Mouse (Mus musculus) intestine, embryonic 16.5 days (tissue): Measurements from ENCODE around the gene Zfp36l2. TPM values are rescaled to one million over a fixed set of nuclear protein-coding genes. Genes with fewer than 3 reads are reported as not detected.

Source experiments
- ATAC-seq: fragments of 200-750 bp; cut with Nextera tagmentation; 2 replicates; pipeline ENCODE4 v1.8.0; 2017; ENCODE audit warnings: moderate TSS enrichment, moderate library complexity
- H3K27ac ChIP-seq: fragments of 300-500 bp; sonication (generic); 2 replicates; pipeline ENCODE4 v1.5.1; 2014; ENCODE audit warnings: mild to moderate bottlenecking, low read length
- H3K27me3 ChIP-seq: fragments of 300-500 bp; sonication (generic); replicated peaks from 2 replicates; pipeline ENCODE4 v1.6.1; 2014; ENCODE audit warnings: low read length, control low read depth, mixed read lengths; ENCODE audit not compliant: control insufficient read depth, insufficient read depth
- H3K36me3 ChIP-seq: fragments of 300-500 bp; sonication (generic); 2 replicates; pipeline ENCODE4 v1.6.1; 2014; ENCODE audit warnings: low read length, control low read depth; ENCODE audit not compliant: control insufficient read depth, insufficient read depth
- H3K4me1 ChIP-seq: fragments of 300-500 bp; sonication (generic); 2 replicates; pipeline ENCODE4 v1.6.1; 2014; ENCODE audit warnings: low read length, control low read depth, mixed read lengths; ENCODE audit not compliant: control insufficient read depth, insufficient read depth
- H3K4me2 ChIP-seq: fragments of 300-500 bp; sonication (generic); 2 replicates; pipeline ENCODE4 v1.6.1; 2014; ENCODE audit warnings: low read depth, low read length, control low read depth
- H3K4me3 ChIP-seq: fragments of 300-500 bp; sonication (generic); 2 replicates; pipeline ENCODE4 v1.5.1; 2014; ENCODE audit warnings: mild to moderate bottlenecking, low read length
- H3K9ac ChIP-seq: fragments of 300-500 bp; sonication (generic); 2 replicates; pipeline ENCODE4 v1.6.1; 2014; ENCODE audit warnings: low read depth, low read length
- H3K9me3 ChIP-seq: fragments of 300-500 bp; sonication (generic); 2 replicates; pipeline ENCODE4 v1.6.1; 2016; ENCODE audit warnings: low read length, control low read depth; ENCODE audit not compliant: control insufficient read depth
- WGBS: fragments of 180-500 bp; shearing (Covaris S2); extraction: QIAGEN DNeasy Blood & Tissue Kit; methylation state at CpG from one replicate; pipeline ENCODE4 v1.1.7; 2014; 5-methylcytosine and 5-hydroxymethylcytosine counted together
- polyA plus RNA-seq: library from polyadenylated mRNA; unstranded; fragments of >200 nt; fragmentation: Nextera tagmentation; extraction: Ambion mirVana; gene quantifications from 2 replicates; pipeline ENCODE4 v1.2.1, GENCODE M21; 2015

Gene Zfp36l2
- polyA plus RNA-seq, 1 experiment from 2014 or later, result 14.4 TPM

- H3K4me2 ChIP-seq, result no peak overlapping the region
- ATAC-seq, result no peak
- no peak overlapping the region for H3K9ac ChIP-seq
- no peaks in the 10 kb centered on the region for H3K27me3 ChIP-seq
- H3K27ac ChIP-seq, result no peak overlapping the region
- no peaks in the 10 kb centered on the region for H3K36me3 ChIP-seq
- H3K9me3 ChIP-seq, result no peaks in the 10 kb centered on the region
- peaks cover 12% of the 10 kb centered on the region for H3K4me1 ChIP-seq
- 87% methylated on average over 5 of the region's 5 CpGs for WGBS
- no peak overlapping the region for H3K4me3 ChIP-seq
Observed at GRCm38 (mm10) chr17:84201183-84201582, 13.4 kb upstream of the Zfp36l2 start.

- Histone ChIP-seq H3K27me3 (no peaks in the 10 kb centered on the region), H3K4me2 (no peak overlapping the region), H3K9me3 (no peaks in the 10 kb centered on the region), H3K4me1 (peaks cover 6% of the 10 kb centered on the region; the same call in 1 of the 2 replicates), H3K9ac (no peak overlapping the region), H3K27ac (no peak overlapping the region), H3K36me3 (peaks cover 2% of the 10 kb centered on the region; the same call in 1 of the 2 replicates), H3K4me3 (no peak overlapping the region)
- 0 out of 2 replicates have a peak, but pooled peaks have one; percentile 21 for ATAC-seq
- WGBS, result 49% methylated on average over 4 of the region's 4 CpGs
Observed at GRCm38 (mm10) chr17:84197912-84198344, 10.2 kb upstream of the Zfp36l2 start.

- no peak overlapping the region for H3K4me2 ChIP-seq
- no peaks in the 10 kb centered on the region for H3K9me3 ChIP-seq
- no peak overlapping the region for H3K9ac ChIP-seq
- H3K27me3 ChIP-seq, result no peaks in the 10 kb centered on the region
- ATAC-seq, result no peak
- peaks cover 4% of the 10 kb centered on the region; the same call in 1 of the 2 replicates for H3K4me1 ChIP-seq
- H3K36me3 ChIP-seq, result peaks cover 7% of the 10 kb centered on the region
- no peak overlapping the region for H3K4me3 ChIP-seq
- H3K27ac ChIP-seq, result no peak overlapping the region
Observed at GRCm38 (mm10) chr17:84196329-84196728, 8.6 kb upstream of the Zfp36l2 start.

- 90% methylated on average over 3 of the region's 3 CpGs for WGBS
- ATAC-seq, result no peak
- no peaks in the 10 kb centered on the region for H3K9me3 ChIP-seq
- no peaks in the 10 kb centered on the region for H3K27me3 ChIP-seq
- H3K4me1 ChIP-seq, result peaks cover 4% of the 10 kb centered on the region; the same call in 1 of the 2 replicates
- H3K4me2 ChIP-seq, result no peak overlapping the region
- H3K36me3 ChIP-seq, result peaks cover 7% of the 10 kb centered on the region
- H3K27ac ChIP-seq, result no peak overlapping the region
- H3K9ac ChIP-seq, result no peak overlapping the region
- H3K4me3 ChIP-seq, result no peak overlapping the region
Observed at GRCm38 (mm10) chr17:84195835-84196234, 8.1 kb upstream of the Zfp36l2 start.

- Histone ChIP-seq H3K4me1 (peaks cover 4% of the 10 kb centered on the region; the same call in 1 of the 2 replicates), H3K9me3 (no peaks in the 10 kb centered on the region), H3K4me2 (no peak overlapping the region), H3K4me3 (no peak overlapping the region), H3K27me3 (no peaks in the 10 kb centered on the region), H3K27ac (no peak overlapping the region), H3K9ac (no peak overlapping the region), H3K36me3 (peaks cover 7% of the 10 kb centered on the region)
- 41% methylated on average over 4 of the region's 4 CpGs for WGBS
- ATAC-seq, result no peak
Observed at GRCm38 (mm10) chr17:84195003-84195395, 7.3 kb upstream of the Zfp36l2 start.

- 0 out of 2 replicates have a peak overlapping the region, but pooled peaks have one; percentile 10 for H3K9ac ChIP-seq
- peaks cover 7% of the 10 kb centered on the region for H3K36me3 ChIP-seq
- H3K4me1 ChIP-seq, result peaks cover 9% of the 10 kb centered on the region
- no peak overlapping the region for H3K4me2 ChIP-seq
- 86% methylated on average over 4 of the region's 4 CpGs for WGBS
- H3K27me3 ChIP-seq, result no peaks in the 10 kb centered on the region
- no peak for ATAC-seq
- H3K9me3 ChIP-seq, result no peaks in the 10 kb centered on the region
- H3K27ac ChIP-seq, result no peak overlapping the region
- H3K4me3 ChIP-seq, result no peak overlapping the region
Observed at GRCm38 (mm10) chr17:84194282-84195002, 6.7 kb upstream of the Zfp36l2 start.

GRCm38 (mm10) chr17:84193411-84193810 is 5.7 kb upstream of the Zfp36l2 start:
- ATAC-seq, result no peak
- no peak overlapping the region for H3K4me2 ChIP-seq
- peaks cover 19% of the 10 kb centered on the region for H3K4me1 ChIP-seq

GRCm38 (mm10) chr17:84191946-84192345 is 4.2 kb upstream of the Zfp36l2 start:
- Histone ChIP-seq H3K9me3 (no peaks in the 10 kb centered on the region), H3K9ac (no peak overlapping the region), H3K4me2 (no peak overlapping the region), H3K27ac (no peak overlapping the region), H3K4me3 (no peak overlapping the region), H3K27me3 (no peaks in the 10 kb centered on the region), H3K4me1 (peaks cover 14% of the 10 kb centered on the region), H3K36me3 (peaks cover 7% of the 10 kb centered on the region)
- 85% methylated on average over 4 of the region's 4 CpGs for WGBS
- ATAC-seq, result no peak

More at GRCm38 (mm10) chr17:84193411-84193810, 5.7 kb upstream of the Zfp36l2 start:
- Histone ChIP-seq H3K9ac (peak overlapping the region; percentile 8; the same call in 1 of the 2 replicates), H3K36me3 (peaks cover 7% of the 10 kb centered on the region), H3K27me3 (no peaks in the 10 kb centered on the region), H3K27ac (no peak overlapping the region), H3K9me3 (no peaks in the 10 kb centered on the region), H3K4me3 (no peak overlapping the region)
- 87% methylated on average over 9 of the region's 9 CpGs for WGBS

GRCm38 (mm10) chr17:84190885-84191284 is 3.1 kb upstream of the Zfp36l2 start:
- Histone ChIP-seq H3K4me3 (no peak overlapping the region), H3K9ac (no peak overlapping the region), H3K27me3 (no peaks in the 10 kb centered on the region), H3K36me3 (peaks cover 7% of the 10 kb centered on the region), H3K4me1 (peaks cover 14% of the 10 kb centered on the region), H3K9me3 (no peaks in the 10 kb centered on the region), H3K27ac (no peak overlapping the region), H3K4me2 (no peak overlapping the region)
- ATAC-seq, result no peak
- 23% methylated on average over 8 of the region's 8 CpGs for WGBS
